Mouse (Mus musculus) testis, postnatal 10 days (tissue): Measurements from ENCODE around the gene Nfkb1.

ENCODE experiments used
- DNase-seq: peaks from one replicate; pipeline ENCODE4 v3.0.0; 2021; ENCODE audit warnings: low spot score

Gene Nfkb1

DNA sequence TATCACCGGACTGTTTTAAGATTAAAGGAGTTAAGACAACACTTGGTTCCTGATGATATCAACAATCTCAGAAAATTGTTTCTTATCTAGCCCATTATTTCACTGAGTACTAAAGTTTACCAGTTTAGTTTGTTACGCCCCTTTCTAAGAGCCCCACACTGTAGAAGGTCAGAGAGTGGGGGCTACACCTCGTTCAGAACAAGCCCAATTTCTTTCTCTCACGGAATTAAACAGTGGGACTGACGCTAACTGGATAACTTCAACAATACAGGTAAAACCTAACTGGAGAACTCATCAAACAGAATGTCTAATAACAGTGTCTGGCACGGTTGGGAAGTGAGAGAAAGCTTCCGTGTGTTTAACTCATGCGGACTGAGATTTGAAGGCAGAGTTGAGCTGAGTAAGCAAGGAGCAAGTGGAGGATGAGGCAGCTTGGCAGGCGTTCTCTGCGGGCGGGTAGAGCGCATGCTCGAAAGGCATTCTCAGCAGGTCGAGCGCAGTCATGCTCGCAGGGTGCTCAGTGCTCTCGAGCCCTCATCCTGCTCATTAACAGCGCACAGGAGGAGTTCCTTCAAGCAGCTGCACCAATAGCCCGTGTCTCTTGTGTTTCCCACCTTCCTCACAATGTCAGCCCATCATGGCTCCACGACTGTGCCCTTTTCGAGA lies 60.8 kb downstream of the Nfkb1 start:
- no peak for DNase-seq

DNA sequence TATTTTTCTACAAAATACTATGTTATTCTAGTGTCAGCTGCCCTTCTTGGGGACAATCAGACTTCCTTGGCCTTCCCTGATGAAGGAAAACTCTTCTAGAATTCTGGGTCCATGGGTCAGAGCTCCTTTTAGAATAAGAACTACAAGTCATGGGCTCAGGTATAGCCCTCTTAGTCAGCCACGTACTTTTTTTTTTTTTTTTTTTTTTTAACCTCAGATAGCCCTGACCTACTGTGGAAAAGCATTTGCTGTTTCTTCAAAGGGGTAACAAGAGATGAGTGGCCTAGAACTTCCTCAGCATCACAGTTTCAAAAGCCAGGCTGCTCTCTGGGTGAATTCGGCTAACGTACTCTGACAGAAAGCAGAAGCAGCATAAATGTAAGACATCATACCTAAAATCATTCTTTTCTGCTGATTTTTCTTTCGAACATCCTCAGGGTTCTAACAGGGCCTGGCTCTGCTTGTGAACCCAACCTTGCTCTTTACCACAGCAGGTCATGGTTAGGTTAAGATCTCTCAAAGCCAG lies 61.5 kb downstream of the Nfkb1 start:
- no peak for DNase-seq

- DNase-seq, result no peak
Measured at GRCm38 (mm10) chr3:135628706-135629169, 62.6 kb downstream of the Nfkb1 start.

DNA sequence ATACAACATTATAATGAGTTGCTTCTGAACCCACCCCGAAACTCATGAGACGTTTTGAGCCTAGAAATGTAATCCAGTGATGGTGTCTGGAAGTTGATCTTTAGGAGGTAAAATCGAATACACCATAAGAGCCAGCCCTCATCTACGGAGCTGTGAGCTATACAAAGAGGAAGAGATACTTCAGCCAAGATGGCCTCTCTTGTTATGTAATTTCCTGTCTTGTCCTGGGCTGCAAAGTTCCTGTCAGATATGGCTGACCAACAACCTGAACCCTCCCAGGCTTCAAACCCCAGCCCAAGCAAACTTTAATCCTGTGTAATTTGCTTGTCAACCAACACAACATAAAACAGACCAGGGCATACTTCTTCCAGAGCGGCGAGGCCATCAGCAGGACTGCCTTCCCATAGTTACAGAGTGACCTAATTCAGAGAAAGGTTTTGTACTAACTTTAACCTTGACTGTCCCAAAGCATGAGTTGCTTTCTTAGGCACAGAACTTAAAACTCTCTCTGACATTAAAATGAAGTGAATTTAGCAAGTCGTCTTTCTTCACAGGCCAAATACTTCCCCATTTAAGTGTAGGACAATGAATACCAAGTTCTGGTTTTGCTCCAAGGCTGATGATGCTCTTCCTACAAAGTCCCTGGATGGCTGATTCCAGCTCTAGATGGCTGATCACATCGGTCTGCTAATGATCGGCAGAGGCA lies 63.2 kb downstream of the Nfkb1 start:
- DNase-seq, result no peak

DNA sequence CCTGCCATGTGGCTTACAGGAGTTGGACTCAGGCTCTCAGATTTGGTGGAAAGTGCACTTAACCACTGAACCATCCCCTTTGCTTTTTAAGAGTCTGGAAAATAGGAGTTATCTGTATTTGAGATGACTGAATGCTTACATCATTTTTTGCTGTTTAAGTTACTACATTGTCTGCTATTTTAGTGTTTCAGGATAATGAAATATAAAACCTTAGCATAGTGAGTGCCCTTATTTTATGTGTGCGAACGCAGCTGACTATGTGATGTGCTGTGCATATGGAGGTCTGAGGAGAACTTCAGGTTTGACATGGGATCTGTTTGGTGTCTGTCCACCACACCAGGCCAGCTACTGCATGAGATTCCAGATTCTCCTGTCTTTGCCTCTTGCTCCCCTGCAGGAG lies 66.1 kb downstream of the Nfkb1 start:
- no peak for DNase-seq

GRCm38 (mm10) chr3:135616730-135617129 lies 74.6 kb downstream of the Nfkb1 start:
- DNase-seq, result no peak

DNA sequence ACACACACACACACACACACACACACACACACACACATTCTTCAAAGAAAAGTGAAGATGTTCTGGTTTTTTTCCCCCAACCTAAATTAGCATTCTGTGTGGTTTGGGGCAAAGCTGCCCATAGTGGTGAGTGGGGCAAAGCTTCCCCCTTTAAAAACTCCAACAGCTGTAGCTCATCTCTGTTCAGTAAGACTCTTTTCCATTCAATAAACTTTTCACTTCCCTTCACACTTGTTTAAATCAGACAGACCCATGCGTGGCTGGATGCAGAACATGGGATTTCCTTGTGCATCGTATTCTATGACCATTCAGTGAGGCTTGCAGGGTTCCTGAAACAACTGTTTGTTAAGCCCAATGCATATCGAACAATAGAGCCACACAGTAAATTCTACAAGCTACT lies 77.0 kb downstream of the Nfkb1 start:
- DNase-seq, result no peak

GRCm38 (mm10) chr3:135610221-135610620 lies 81.1 kb downstream of the Nfkb1 start:
- DNase-seq, result no peak

GRCm38 (mm10) chr3:135607660-135608473 lies 83.5 kb downstream of the Nfkb1 start:
- no peak for DNase-seq

DNA sequence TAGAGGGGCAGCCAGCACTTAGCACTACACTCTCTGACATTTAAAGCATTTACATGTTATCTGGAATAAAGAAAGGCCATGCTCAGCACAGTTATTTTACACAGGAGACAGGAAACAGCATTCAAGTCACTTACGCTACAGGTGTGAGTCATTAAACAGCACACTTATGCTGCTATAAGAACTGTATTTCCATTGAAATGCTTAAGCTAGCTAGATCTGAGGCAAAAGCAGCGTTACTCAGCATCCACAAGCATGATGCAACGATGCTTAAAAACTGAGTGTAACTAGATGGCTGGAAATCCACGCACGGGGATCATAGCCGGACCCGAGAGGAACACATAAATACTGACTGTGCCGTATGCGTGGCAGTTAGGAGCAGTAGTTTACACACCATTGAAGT lies 84.3 kb downstream of the Nfkb1 start:
- no peak for DNase-seq

- DNase-seq, result no peak
Measured at GRCm38 (mm10) chr3:135606592-135606991, 84.8 kb downstream of the Nfkb1 start.

DNA sequence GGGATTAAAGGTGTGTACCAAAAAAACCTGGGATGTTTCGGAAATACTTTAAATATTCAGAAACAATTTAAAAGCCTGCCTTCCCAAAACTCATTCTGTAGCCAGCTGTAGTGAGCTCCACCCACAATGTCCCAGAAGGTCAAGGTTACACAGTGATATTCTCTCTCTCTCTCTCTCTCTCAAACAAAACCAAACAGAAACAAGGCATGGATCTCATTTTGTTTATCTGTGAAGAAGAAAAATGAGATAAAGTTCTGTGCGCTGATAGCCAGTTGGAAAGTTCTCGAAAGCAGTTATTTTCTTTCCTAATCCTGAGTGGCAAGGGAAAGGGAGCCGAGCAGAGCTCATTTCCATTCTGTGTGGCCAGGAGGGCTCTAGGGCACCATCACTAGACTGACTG lies 85.9 kb downstream of the Nfkb1 start:
- no peak for DNase-seq

DNA sequence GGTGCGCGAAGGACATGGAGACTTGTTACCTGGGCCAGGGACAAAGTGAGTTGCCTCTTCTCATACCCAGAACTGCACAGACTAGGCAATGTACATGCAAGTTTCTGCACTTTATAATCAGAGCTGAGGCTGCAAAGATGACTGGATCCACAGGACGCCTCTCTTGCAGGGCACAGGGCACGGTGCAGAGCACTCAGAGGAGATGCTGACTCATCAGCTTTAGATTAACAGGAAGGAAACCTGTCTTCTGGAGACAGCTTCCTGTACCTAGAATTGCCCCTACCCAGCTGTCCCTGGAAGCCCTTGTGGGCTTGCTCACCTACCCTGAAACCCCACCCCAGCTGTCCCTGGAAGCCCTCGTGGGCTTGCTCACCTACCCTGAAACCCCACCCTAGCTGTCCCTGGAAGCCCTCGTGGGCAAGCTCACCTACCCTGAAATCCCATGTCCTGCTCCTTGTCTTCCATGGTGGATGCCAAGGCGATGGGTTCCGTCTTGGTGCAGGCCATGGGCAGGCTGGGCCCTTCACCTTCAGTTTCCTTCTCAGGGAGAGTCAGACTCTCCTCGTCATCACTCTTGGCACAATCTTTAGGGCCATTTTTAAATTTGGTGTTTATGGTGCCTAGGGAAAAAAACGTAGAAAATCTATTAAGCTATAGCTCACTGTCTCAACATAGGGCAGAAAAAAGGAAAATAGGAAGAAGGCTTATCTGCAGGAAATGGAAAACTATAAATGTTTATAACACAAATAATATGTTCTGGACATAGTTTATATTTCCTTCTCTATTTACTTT lies 86.5 kb downstream of the Nfkb1 start:
- no peak for DNase-seq

DNA sequence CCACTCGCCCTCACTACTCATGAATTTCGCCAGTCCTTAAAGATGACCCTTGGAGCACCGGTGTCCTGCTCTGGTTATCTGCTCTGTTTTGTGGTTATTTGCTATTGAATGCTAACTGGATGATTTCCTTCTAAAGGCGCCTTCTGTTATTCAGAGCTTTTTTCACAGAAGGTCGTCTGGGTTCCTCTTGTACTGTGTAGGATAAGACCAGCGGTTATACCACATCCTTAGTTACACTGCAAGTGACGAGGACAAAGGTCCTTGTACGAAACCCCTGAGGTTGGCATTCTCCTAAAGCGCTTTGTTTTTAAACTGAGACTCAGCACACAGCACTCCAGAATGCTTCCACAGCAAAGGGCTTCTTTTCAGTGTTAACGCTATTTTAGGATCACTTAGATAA lies 88.6 kb downstream of the Nfkb1 start:
- DNase-seq, result no peak

GRCm38 (mm10) chr3:135598355-135598754 lies 93.0 kb downstream of the Nfkb1 start:
- no peak for DNase-seq

DNA sequence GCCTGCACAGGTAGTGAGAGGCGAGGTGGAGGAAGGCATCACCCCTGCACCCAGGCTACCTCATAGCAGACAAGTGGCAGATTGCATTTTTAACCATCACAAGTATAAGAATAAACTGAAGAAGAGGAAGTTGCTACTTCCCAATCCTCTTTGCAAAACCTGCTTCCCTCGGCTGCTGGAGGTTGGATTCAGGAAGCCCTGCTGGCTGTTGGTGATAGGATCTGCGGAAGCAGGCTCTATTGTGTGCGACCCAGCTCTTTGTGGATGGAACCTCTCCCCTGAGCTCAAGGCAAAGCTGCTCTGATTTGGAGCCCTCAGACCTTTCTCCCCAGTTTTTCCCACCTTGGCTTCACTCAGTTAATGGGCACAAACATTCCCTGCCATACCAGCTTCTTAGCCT lies 94.3 kb downstream of the Nfkb1 start:
- DNase-seq, result no peak

- DNase-seq, result no peak
Measured at GRCm38 (mm10) chr3:135594238-135594917, 97.0 kb downstream of the Nfkb1 start.

- no peak for DNase-seq
Measured at GRCm38 (mm10) chr3:135592011-135592410, 99.3 kb downstream of the Nfkb1 start.

DNA sequence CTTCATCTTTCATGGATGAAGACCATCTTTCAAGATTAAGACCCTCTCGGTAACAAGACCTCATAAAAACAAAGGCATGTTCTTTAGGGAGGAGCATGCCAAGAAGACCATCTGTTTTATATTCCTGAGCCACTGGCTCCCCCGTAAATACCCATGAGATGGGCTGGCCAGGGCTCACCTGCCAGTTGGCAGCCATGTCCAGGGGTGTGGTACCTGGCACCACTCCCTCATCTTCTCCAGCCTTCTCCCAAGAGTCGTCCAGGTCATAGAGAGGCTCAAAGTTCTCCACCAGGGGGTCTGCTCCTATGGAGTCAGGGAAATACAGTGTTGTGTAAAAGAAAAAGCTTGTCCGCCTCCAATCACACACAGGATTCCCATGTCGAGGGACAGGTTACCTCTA lies 100.0 kb downstream of the Nfkb1 start:
- DNase-seq, result no peak

DNA sequence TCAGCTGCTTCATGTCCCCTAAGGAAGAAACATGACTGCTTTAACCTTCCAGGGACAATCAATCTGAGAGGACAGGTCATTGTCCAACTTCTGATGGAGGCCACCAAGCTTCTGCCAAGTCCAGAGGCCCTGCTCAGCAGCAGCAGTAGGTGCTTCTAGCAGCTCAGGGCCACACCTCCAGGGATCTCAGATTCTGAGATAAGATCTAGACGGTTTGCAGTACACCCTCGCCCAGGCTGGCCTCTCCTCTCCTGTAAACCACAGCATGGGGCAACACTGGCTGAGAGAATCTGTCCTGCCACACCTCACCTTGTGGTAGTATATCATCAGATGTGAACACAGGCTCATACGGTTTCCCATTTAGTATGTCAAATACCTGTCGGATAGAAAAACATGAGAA lies 100.9 kb downstream of the Nfkb1 start:
- DNase-seq, result no peak

GRCm38 (mm10) chr3:135586471-135586880 lies 104.9 kb downstream of the Nfkb1 start:
- no peak for DNase-seq
